Mouse (Mus musculus): ENCODE data around the gene Itpr2.
"Not testable (repeated sequence)": the region's sequence is repeated elsewhere in the genome, so short reads cannot be mapped to it uniquely, and the experiment has no call there.

Gene Itpr2

DNA sequence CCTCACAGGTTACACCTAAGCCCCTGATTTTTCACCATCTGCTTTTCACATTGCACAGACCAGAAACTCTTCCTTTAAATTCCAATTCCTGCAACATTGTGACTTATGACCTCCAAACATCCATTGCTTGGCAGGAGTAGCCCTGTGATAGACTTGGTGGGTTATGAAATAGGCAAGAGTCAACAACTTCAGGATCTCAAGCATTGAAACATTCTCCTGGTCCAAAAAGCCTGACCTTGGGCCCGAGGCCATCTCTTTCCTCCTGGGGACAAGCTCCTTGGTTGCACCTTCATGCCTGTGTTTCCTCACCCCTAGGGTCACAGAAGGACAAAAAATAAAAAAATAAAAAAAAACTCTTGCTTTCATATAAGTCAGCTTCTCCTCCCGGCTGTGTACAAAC lies 32.1 kb downstream of the Itpr2 start:
- DNase-seq (ENCODE audit: low read depth, low spot score), result no peak

DNA sequence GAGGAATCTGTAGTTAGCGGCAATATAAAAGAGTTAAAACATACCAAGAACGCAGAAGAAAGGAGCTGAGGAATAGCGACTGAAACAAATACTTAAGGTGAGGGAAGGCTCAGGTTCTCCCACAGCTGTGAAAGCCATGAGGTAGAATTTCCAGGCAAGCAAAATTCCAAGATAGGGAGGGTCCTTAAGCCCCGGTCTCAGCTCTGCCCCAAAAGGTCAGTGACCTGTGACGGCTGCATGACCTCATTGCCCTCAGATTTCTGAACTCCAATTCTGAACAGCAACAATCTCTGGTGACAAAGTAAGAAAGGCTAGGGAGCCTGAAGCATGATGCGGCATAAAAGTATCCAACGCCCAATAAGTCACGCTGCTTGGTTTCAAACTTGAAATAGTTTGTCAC lies 33.7 kb downstream of the Itpr2 start:
- DNase-seq (ENCODE audit: low read depth, low spot score), result no peak

DNA sequence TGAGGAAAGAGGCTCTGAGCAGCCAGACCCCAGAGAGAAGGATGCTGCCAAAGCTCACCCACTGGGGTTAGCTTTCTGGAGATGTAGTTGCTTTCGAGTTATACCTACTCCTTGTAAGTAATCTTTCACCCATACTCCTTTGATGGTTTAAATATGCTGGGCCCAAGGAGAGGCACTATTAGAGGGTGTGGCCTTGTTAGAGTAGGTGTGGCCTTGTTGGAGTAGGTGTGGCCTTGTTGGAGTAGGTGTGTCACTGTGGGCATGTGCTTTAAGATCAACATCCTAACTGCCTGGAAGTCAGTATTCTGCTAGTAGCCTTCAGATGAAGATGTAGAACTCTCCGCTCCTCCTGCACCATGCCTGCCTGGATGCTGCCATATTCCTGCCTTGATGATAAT lies 37.4 kb downstream of the Itpr2 start:
- not testable (repeated sequence) for DNase-seq (ENCODE audit: low read depth, low spot score)

GRCm38 (mm10) chr6:146464014-146464644 lies 37.9 kb downstream of the Itpr2 start:
- no peak for DNase-seq (ENCODE audit: low read depth, low spot score)

GRCm38 (mm10) chr6:146460936-146461335 lies 41.1 kb downstream of the Itpr2 start:
- DNase-seq (ENCODE audit: low read depth, low spot score), result peak; percentile 86

DNA sequence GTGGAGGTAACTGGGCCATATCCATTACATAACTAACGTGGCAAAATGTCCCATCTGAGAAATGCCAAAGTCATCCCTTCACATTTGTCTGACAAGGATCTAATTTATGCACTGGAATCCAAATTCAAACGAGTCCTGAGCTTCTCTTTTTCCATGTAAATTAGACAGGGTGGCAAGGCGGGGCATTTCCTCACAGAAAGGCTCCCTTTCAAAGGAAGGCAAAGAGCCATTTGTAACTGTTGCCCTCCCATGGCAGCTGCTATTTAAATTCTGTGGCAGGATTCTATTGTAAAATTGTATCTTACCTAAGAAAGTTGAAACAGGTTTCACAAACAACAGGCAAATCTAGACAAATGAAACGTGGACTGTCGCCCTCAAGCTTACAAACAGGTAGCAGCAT lies 43.6 kb downstream of the Itpr2 start:
- DNase-seq (ENCODE audit: low read depth, low spot score), result peak; percentile 51

DNA sequence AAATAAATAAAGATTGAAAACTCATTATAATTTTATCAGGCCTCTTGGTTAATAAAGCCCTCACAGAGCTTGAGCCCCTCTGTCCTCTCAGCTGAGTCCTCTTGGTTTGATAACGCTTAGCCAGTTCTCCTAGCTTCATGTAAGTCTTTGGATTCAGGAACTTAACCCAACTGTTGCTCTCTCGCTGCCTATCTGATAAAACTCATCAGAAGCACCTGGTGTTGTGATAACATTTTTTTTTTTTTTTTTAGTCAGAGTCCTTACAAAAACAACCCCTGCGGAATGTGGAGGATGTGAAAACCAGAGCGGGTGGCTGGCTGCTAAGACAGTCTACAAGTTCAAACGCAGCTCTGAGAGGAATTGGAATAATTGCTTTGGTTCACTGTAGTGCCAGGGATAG lies 45.3 kb downstream of the Itpr2 start:
- no peak for DNase-seq (ENCODE audit: low read depth, low spot score)

- no peak for DNase-seq (ENCODE audit: low read depth, low spot score)
Observed at GRCm38 (mm10) chr6:146454520-146455511, 47.2 kb downstream of the Itpr2 start.

DNA sequence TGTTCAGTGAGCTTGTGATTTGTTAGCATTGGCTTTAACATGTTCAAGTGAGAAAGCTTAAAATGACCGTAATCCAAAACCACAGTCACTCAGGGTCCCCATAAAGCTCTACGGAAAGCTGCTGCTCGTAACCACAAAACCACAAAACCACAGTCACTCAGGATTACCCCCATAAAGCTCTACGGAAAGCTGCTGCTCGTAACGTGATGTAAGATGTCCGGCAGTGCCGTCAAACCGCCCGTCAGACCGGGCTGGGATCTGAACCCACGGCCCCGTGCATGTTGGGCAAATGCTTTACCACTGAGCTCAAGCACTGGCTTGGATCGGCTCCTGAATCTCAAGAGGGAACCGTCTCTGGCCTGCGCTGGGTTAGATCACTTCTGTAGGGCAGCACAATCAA lies 49.5 kb downstream of the Itpr2 start:
- no peak for DNase-seq (ENCODE audit: low read depth, low spot score)

DNA sequence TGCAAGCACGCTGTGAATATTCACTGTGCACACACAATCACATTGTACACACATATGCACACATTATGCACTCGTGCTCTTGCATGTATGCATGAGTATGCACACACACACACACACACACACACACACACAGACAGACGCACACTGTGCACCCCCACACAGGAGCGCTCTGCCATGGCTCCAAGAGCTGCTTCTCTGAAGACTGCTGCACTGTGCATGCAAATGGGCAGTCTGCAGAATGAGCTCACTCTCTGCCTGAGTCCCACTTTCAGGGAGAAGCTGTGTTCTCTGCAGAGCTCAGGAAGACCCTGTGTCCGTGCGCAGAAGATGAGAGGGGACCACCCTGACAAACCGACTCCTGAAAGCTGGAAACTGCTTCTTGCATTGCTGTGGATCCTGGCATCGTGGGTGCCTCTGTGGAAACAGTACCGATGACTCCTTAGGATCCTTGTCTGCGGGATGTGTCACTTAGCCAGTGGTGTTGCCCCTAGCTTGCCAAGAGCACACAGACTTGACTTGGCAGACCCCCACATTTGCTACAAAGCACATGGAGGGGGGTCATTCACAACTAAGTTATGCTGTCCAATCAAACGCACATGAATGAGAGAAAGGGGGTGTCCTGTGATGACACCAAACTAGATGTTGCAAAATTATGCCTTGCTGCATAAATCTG lies 55.9 kb downstream of the Itpr2 start:
- no peak for DNase-seq (ENCODE audit: low read depth, low spot score)

- DNase-seq (ENCODE audit: low read depth, low spot score), result no peak
Observed at GRCm38 (mm10) chr6:146439826-146440225, 62.2 kb downstream of the Itpr2 start.

DNA sequence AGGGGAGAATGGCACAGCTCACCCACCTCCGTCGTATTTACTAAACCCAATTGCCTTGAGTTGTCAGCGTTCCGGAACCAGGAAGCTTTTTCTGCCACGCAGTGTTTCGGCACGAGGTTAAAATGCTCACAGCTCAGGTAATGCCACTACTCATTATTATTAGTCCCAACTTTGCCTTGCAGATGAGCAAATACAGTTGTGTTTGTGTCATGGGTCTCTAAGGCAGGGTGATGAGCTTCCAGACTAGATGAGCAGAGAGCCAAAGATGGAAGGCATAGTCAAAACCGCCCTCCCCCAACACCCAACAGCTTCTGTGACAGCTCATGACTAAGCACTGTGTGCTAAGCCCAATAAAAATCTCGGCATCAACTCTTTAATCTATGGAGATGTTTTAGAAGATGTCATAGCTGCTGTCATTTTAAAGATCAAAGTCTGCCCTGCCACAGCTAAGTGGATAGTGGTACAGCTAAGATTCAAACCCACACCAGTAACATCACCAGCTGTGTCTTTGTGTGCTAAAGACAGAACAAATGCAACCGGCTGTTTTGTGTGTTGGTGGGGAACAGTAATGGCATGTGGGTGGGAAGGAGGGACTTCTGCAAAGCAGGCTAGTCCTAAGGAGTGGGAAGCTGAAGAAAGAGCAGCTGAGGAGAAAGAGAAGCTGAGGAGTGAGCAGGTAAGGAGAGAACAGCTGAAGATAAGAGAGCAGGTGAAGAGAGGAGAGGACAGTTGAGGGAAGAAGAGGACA lies 62.8 kb downstream of the Itpr2 start:
- DNase-seq (ENCODE audit: low read depth, low spot score), result no peak

DNA sequence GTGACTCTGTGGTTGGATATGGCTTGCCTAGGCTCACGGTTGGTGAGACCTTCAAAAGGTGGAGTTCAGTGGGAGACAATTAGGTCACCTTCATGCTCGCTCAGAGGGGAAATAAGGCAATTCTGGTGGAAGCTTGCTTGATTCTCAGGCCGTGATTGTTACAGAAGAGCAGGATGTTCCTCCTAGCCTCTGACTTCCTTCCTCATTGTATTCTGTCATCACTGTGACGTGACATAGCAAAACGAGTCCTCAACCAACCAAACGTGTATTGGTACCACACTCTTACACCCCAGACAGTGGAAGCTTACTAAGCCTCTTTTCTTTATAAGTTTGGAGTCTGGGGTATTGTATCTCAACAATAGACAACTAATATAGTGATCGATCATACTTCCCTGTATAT lies 64.0 kb downstream of the Itpr2 start:
- no peak for DNase-seq (ENCODE audit: low read depth, low spot score)

GRCm38 (mm10) chr6:146436916-146437496 lies 65.0 kb downstream of the Itpr2 start:
- DNase-seq (ENCODE audit: low read depth, low spot score), result peak; percentile 32

DNA sequence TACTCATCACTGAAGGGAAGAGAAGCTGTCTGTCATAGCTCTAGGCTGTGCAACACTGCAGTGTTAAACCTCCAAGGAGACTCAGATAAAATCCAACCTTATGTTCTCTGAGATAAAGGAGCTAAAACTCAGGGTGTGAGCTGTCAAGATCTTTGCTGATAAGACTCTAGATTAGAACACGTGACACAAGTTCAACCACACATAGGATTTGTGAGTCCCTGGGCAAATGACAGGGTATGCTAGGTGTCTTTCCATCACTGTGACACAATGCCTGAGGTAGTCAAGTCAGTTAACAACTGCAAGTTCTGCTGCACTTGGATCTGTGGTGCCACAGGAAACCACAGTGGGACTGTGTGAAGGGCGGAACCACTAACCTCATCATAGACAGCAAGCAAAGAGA lies 67.8 kb downstream of the Itpr2 start:
- no peak for DNase-seq (ENCODE audit: low read depth, low spot score)

- no peak for DNase-seq (ENCODE audit: low read depth, low spot score)
Observed at GRCm38 (mm10) chr6:146432218-146432865, 69.7 kb downstream of the Itpr2 start.

DNA sequence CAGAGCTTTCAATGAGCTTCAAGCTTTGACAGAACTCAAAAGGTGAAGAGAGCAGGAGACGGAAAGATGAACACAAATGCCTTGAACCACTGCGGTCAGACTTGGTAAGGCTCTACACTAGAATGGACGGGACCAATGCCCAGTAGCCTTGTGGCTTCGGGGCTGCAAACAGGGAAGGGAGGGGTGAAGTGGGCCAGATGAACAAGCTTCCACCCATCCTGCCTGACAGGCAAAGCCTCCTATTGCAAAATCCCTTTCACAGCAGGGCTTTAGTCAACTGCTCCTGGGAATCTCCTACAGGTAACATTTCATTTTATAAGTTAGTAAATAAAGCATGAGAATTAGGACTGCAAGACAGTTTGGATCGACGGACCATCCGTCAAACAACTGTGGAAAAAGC lies 70.2 kb downstream of the Itpr2 start:
- no peak for DNase-seq (ENCODE audit: low read depth, low spot score)

DNA sequence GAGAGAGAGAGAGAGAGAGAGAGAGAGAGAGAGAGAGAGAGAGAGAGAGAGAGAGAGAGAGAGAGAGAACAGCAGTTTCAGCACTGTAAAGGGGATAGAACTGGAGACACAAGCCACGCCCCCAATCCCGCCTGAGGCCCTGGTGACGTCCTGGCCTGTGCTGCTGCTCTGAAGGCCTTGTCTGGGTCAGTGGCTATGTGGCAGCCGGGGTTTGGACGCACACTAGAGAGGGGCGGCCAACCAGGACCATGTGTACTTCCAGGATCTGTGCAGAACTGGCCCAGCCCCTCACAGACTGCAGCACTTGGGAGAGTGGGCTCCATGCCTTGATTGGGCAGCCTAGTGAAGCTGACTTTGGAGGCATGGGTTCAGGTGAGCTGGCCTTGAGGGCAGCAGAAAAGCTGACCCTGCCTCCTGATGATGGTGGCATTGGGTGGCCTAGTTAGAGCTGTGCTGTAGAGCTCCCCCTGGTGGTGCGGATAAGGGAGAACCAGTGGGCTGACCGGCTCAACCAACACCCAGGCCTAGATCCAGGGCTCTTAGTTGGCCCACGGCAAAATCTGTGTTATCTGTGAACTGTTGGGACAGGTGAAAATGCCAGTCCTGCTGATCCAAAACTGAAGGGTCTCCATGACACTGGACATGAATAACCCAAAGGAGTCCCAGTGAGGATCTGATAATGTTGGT lies 72.2 kb downstream of the Itpr2 start:
- DNase-seq (ENCODE audit: low read depth, low spot score), result peak; percentile 76

GRCm38 (mm10) chr6:146424778-146425177 lies 77.2 kb downstream of the Itpr2 start:
- no peak for DNase-seq (ENCODE audit: low read depth, low spot score)

GRCm38 (mm10) chr6:146424326-146424725 lies 77.7 kb downstream of the Itpr2 start:
- no peak for DNase-seq (ENCODE audit: low read depth, low spot score)

Data from ES-CJ7 (cell line).